Mouse (Mus musculus): Measurements from ENCODE around the gene Clasrp.
A peak's percentile ranks its signal among the peaks of the same experiment; 100 is the strongest.

The Clasrp gene

DNA sequence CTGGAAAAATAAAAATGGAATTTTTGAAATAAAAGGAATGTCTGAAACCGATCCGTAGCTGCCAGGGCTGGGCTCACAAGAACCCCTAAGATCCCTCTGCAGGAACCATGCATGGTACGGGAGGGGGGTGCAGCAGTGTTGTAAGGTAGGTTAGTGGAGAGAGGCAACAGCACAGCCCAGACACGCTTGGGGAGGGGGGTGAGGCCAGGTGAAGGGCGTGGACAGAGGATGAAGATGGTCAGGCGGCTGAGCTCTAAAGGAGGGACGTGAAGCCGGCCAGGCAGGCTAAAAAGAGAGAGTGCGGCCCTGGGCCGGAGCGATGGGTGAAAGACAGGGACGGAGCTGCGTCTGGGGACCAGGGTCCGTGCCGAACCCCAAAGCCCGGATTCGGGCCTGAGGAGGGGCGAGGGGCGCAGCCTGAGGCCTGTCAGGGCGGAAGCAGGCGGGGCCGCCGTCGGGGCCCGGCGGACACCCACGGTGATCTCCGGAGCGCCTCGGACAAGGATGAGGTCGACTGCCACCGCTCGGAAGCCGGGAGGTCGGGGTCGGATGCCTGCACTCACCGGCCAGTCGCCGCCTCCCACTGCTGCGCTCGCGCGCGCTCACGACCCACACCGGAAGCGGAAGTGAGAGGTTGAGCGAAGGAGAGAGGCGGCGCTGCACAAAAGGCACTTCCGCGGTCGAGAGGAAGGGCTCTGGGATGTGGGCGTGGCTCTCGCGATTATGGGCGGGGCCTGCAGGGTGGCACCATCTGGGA, at the start of gene Clasrp:
Gene Clasrp, minus strand, starts transcription at position 638 of the 757 bp plus-strand sequence.
- peak; percentile 96 for DNase-seq (ENCODE audit: low spot score)

DNA sequence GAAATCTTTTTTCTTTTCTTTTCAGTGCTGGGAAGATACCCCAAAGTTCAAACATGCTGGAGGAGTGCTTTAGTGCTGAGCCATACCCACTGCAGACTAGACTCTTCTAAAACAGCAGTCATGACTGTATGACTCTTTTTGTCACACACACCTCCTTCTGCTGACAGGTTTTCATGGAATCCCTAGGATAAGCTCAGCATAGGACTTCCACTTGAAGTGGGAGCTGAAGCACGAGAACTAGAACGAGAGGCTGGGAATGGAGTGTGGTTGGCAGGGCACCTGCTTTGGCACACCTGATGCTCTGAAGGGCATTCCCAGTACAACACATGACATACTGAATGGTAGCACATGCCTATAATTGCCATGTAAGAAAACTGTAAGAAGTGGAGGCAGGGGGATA, 48.3 kb upstream of the Clasrp start:
- DNase-seq (ENCODE audit: low spot score): no peak

DNA sequence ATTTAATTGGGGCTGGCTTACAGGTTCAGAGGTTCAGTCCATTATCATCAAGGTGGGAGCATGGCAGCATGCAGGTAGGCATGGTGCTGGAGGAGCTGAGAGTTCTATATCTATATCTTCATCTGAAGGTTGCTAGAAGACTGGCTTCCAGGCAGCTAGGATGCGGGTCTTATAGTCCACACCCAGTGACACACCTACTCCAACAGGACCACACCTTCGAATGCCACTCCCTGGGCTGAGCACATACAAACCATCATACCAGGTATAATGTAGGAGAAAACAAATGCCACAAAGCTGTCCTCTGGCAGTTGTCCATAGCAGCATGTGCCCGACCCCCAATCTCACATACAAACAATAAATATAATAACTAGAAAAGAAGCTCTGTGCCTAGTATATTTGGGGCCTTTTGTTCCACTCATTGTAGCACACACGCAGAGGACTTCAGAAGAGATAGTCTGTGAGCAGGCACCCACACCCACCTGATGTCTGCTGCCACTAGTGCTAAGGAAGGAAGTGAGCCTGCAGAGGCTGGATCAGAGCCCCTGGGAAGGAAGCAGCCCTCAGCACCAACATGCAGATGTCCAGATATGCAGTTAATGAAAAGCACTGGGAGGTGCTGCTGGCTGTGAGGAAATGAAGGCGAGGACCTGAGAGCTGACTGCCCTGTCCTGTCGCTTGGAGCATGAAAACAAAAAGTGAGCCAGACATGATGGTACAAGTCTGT, 46.9 kb upstream of the Clasrp start:
- DNase-seq (ENCODE audit: low spot score): no peak

DNA sequence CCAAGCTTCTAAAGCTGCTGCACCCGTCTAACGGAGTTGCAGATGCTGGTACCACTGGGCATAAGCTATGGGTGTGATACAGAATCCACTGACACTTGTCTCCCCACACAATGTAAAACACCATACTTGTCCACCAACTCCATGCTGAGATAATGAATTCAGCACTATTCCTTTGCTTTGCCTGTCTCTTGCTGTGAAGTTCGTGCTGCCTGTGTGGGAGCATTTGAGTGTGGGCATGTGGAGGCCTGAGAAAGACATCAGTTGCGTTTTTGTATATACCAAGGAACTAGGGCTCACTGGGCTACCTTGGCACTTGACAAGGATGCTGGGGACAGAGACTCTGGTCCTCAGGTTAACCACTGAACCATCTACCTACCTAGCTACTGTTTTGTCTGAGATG, 36.9 kb upstream of the Clasrp start:
- no peak for DNase-seq (ENCODE audit: low spot score)

DNA sequence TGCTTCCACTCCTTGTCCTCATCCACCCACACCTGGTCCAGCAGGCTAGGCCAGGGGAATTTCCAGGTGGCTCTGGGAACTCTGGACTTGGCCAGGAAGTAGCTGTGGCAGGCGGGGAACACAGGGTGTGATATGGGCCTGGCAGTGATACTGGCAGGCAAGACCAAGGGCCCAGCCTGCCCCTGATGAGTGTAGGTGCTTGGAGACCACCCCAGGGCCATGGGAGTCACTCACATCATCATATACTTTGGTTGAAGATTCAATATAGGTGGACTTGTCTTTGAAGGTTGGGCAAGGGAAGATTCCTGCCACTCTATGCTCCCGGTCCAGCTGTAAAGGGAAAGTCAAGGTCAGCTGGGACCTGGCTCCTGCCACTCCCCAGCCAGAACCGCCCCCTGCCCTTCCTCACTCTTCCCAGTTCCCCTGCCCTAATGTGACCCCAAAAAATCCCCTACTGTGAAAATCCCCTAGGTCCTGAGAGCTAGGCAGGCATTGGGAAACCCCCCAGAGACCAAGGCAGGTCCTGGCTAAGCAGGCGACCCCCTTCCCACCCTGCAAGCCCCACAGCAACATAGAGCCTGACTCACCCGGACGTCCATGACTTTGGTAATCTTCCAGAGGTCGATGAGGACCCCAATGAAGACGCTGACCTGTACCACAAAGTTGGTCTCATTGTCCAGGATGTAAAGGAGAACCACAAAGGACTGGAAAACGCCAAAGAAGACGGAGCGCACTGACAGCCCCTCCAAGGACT, 31.0 kb upstream of the Clasrp start:
- DNase-seq (ENCODE audit: low spot score): no peak

DNA sequence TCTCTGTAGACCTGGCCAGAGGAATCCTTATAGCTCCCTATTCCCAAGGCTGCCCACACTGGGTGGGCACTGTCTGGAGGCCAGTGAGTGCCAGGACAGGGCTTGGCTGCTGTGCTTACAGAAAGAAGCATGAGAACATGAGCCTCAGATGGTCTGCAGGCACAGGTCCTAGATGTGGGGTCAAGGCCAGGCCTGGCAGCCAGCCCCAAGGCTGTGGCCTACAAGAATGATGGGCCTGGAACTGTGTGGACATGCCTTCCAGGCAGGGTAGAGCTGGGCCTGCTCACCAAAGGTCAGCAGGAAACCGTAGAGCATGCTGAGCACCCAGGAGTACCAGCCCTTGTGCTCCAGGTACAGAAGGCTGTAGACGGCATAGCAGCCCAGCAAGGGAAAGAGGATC, 30.3 kb upstream of the Clasrp start:
- no peak for DNase-seq (ENCODE audit: low spot score)

DNA sequence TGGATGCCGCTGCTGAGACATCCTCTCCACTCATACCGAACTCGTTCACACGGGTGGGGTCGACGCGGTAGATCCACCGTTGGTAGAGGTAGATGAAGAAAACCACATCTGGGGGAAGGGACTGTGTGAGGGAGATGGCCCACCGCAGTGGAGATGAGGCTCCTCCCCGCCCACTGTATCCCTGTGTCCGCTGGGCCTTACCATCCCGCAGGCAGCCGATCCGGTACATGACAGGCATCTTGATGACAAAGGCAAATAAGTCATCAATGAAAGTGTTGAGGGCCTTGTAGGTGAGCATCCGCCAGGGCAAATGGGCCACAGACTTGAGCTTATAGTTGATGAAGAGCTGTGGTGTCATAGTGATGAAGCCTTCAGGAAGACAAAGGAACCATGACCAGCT, 29.6 kb upstream of the Clasrp start:
- no peak for DNase-seq (ENCODE audit: low spot score)

DNA sequence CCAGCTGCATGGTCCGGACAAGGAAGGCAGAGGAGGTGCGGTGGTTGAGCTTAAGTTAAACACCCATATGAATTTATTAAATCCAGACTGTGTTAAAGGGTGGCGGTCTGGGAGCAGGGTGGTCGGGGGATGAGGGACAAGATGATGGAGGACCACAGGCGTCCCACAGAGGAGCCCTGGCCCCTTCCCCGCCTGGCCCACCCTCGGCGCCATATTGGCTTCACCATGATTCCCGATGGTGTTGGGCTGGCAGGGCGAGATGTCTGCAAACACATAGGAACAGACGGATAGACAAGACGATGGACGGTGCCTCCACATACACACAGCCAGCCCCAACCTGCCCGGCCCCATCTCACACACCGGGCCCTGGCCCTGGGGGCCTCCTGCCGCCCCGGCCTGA, 28.9 kb upstream of the Clasrp start:
- no peak for DNase-seq (ENCODE audit: low spot score)

DNA sequence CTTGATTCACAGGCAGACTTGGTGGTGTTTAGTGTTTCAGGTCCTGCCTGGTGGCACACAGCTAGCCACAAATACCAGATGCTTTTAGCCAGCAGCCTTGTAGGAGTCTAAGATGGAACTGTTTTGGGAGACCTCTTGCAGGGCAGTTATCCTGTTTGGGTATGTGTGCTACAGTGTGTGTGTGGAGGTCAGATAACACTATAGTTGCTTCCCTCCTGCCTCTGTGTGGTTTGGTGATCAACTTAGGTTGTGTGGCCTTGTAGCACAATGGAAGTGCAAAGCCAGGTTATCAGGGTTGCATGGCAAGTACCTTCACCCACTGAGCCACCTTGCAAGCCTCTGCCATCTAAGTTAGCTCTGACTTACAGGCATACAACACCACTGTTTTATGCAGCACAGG, 28.4 kb upstream of the Clasrp start:
- no peak for DNase-seq (ENCODE audit: low spot score)

DNA sequence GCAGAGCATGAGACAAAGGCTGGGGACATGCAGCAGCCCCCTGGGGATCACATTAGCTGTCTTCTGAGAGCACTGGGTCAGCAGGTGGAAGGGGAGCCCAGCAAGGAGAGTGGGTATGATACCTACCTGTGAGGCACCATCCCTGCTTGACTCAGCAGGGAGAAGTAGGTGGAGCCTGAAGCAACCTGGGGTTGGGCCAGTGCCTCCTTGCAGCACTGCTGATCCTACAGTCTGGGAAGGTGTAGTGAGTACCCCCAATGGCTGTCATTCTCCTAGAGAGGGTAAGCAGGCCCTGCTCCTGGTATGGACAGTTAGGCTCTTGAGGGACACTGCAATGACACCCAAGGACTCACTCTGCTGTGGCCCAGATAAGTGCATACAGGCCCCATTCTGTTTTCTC, 28.0 kb upstream of the Clasrp start:
- DNase-seq (ENCODE audit: low spot score): no peak

DNA sequence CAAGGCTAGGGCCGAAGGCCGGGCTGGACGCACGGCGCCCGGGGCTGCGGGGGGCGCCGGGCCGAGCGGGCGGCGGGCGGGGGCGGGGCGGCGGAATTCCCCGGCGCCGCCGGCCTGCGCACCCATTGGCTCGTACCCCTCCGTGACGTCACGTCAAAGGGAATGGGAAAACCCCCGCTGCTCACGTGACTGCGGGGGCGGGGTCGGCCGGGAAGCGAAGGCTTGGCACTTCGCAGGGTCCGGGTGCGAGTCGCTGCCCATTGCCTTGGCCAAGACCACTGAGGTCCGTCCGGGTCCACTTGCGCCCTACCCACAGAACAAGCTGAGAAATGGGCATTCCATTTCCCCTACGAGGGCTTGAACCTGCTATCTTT, 25.1 kb upstream of the Clasrp start, which contains the start of gene Relb:
Gene Relb, minus strand, starts transcription at position 78 of the 374 bp plus-strand sequence.
- DNase-seq (ENCODE audit: low spot score): peak; percentile 84

DNA sequence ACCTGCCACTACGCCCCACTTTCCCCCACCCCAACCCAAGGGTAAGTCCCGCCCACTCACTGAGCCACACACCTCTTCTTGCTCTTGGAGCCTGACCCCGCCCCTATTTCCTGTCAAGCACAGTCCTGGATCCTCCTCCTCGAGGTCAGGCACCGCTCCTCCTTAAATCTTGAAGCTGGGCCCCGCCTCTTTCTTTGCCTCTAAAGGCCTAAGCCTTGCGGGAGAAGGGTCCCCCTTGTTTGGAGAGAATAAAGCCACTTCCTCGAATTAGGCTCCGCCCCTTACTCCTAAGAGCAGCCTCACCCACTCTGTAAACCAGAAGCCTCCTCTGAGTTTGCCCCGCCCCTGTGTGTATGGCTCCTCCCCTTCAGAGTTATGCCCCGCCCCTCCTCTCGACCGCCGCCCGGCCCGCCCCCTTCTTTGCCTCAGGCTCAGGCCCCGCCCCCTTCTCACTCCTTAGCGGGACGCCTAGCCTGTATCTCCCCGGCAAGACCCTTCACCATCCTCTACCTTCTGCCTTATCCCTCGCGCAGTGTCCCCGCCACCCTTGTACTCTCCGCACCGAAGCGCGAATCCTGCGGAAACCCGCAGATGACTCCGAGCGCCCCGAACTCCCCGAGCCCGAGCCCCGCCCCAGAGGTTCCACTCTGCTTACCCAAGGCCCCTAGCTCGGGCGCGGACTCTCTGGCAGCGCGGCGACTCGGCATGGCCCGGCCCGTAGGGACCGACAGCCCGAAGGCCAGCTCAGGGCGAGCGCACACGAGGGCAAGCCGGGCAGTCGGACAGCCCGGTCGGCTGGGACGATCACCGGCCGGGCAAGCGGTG, 24.5 kb upstream of the Clasrp start:
- DNase-seq (ENCODE audit: low spot score): peak; percentile 91

DNA sequence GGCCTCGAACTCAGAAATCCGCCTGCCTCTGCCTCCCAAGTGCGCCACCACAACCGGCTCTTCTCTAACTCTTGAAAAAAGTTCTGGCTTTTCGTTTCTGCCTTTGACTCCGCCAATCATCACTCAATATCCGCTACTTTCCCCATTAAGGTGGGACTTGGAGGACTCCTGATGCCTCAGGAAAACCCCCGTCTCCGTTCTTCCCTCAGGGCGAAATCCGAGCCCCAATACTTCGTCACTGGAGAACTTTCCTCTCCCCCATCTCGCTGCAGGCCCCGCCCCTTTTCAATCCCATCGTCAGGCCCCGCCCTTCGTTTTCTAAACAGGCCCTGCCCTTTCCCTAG, 23.9 kb upstream of the Clasrp start:
- no peak for DNase-seq (ENCODE audit: low spot score)

DNA sequence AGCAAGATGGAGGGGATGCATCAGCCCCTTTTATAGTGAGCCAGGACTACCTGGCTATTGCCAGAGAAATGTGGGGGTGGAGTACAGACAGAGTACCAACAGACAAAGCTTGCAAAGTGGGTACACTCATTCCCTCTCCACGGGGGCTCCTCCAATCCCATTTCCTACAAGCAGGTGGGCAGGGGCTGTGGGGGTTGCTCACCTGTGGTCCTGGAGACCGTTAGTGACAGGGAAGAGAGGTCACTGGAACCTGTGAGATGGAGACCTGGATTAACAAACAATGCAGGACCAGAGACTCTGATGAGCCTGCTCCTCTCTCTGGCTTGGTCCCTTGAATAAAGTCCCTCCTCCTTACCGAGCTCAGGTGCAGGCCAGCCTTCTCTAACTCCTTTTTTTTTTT, 23.4 kb upstream of the Clasrp start:
- DNase-seq (ENCODE audit: low spot score): no peak

DNA sequence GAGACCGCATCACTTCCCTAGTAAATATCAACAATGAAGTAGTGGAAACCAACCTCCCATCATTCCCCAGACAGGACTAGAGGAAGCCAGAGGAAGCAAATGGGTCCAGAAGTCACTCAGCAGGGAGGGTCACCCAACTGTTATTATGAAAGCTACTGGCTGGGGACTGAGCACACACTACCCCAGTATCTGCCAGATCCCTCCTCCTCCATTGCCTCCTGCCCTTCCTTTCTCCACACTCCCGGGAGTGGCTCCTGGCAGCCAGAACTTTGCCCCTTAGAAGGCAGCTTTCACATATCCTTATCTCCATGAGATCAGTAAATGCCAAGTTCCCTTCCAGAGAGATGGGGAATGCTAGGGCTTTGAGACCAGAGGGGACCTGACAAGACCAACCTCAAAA, 19.1 kb upstream of the Clasrp start:
- DNase-seq (ENCODE audit: low spot score): peak; percentile 22

DNA sequence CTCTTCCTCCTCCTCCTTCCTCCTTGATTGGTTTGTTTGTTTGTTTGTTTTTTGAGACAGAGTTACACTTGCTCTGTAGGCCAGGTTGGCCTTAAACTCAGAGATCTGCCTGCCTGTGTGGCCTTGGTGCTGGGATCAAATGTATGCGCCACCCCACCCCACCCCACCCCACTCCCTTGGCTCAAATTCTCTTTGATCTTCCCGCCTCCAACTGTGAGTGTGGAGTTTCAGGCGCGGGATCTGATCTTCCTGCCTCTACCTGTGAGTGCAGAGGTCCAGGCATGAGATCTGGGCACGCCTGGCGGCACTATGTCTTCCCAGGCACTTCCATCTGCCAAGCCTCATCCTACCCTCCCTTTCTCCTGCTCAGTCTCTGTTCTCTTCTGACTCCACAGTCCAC, 18.0 kb upstream of the Clasrp start:
- DNase-seq (ENCODE audit: low spot score): no peak

DNA sequence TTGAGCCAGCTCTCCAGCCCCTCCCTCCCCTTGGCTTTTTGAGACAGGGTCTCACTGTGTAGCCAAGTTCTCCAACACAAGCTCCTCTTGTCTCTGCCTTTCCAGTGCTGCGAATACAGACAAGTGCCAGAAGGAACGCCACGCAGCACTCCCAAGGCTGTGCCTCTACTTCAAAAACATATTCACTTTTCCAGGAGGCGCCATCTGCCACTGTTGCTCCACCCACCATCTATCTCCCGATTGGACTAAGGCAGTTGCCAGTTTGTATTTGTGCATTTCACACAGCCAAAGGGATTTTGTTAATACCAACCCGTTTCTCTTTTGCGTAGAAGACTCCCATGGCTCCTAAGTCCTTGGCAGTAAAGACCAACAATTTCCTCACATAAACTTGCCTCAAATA, 16.5 kb upstream of the Clasrp start:
- DNase-seq (ENCODE audit: low spot score): no peak

DNA sequence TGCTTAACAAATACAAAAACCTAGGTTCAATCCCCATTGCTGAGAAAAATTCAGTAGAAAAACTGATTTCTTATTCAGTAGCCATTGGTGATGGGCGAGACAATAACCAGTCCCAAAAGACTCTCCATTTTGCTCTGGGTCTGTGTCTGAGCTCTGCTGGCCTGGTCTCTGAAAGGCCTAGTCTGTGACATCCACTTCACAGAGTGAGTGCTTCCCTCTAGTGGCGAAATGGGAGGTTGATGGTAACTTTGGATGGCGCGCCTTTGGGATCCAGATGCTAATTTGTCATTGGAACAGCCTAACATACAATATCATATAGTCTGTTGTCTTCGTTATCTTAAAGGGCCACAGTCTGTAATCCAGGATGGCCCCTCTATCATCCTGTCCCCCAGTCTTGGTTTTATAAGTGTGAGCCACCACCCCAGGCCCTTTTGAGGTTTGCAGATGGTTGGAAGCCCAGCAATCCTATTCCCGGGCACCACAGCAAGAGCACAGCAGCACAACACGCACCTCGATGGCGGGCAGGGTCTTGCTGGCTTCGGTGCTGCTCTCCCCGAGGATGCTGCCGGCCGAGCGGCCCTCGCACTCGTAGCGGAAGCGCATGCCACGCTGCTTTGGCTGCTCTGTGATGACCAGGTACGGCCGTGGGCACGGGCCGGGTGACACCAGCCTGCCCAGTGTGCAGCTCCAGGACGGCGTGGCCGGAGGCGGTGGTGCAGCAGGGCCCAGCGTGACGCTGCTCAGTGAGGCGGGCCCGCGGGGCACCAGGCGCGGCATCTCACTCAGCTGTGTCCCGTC, 14.9 kb upstream of the Clasrp start:
- peak; percentile 84 for DNase-seq (ENCODE audit: low spot score)

DNA sequence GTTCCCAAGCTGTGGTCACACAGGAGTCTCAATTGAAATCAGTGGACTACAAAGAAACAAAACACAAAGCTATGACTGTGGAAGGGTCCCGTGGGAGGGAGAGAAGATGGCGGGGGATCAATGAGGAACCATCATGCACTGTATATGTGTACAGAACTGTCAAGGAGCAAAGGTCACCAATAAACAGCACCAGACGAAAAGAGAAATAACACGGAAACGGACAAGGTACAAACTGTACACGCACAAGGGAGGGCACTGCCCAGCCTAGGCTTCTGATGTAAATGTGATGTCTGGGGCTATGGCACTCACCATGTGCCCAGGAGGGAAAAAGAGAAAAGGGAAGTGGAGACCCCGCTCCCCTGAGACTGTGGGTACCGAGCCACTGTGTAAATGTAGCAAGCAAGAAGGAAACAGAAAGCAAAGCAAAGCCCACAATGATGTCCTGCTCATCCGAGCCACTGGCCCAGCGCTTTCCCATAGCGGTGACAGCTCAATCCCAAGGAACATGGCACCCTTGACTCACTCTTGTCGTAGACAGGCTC, 10.8 kb upstream of the Clasrp start:
- DNase-seq (ENCODE audit: low spot score): no peak

DNA sequence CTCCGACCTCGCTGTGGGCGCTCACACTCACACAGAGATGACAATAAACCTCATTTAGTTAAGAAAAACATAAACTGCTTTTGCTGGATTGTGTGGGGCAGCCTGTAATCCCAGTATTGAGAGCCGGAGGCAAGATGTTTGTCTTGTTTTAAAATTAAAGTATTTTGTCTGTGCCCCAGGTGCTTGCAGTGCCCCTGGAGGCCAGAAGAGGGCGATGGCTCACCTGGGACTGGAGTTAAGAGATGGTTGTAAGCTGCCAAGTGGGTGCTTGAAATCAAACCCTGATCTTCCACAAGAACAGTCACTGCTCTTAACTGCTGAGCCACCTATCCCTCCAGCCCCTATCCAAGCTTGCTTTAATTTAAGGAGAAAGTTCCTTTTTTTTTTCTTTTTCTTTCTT, 6.7 kb upstream of the Clasrp start:
- DNase-seq (ENCODE audit: low spot score): no peak

Measured in adipocyte (in vitro differentiated cells).